Mouse (Mus musculus): ENCODE results near the gene Asap3. TPM values are rescaled to one million over a fixed set of nuclear protein-coding genes. Genes with fewer than 3 reads are reported as not detected.

Asap3 gene
- polyA plus RNA-seq, 1 experiment from 2014 or later: 4.9 TPM

DNA sequence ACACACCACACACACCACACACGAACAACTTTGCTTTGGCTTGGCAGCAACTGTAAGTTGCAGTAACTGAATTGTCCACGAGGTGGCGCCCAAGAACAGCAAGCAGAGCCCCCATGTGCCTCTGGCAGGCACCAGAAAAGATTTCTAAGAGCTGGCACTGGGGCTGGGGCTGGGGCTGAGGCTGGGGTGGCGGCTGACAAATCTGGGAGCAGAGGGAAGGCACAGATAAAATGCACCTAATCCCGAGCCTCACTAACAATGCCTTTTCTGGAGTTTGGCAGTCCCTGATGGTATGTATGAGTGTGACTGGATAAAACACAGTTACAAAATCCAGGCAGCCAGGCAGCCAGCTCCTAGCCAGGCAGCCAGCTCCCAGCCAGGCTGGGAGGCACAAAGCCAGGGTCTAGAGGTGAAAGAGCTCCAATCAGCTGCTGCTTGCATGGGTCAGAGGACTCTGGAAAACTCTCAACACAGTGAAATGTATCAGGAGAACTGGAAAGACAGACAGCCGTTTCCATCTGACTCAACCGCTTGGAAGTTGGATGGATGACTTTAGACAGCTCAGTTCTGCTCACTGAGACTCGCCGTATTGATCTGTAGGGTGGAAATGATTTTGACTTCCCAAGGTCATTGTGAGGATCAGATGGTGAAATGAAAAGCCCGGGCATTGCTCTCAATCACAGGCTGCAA lies 54.5 kb downstream of the Asap3 start:
- Histone ChIP-seq H3K27ac (no peak overlapping the region), H3K4me1 (replicated peaks; ENCODE audit: control insufficient read depth, insufficient read depth, low read length) (no peaks in the 10 kb centered on the region), H3K27me3 (ENCODE audit: control insufficient read depth, insufficient read depth, low read length) (no peaks in the 10 kb centered on the region), H3K4me3 (replicated peaks; ENCODE audit: low read length) (no peak overlapping the region), H3K9me3 (ENCODE audit: control insufficient read depth, low read length) (no peaks in the 10 kb centered on the region), H3K36me3 (replicated peaks; ENCODE audit: control insufficient read depth, insufficient read depth) (no peaks in the 10 kb centered on the region), H3K4me2 (replicated peaks) (no peak overlapping the region), H3K9ac (no peak overlapping the region)
- DNase-seq (ENCODE audit: low spot score) (peak; percentile 92), ATAC-seq (ENCODE audit: low FRiP score) (no peak; the same call in 1 of the 2 replicates)
- WGBS: 42% methylated on average over 10 of the region's 10 CpGs

DNA sequence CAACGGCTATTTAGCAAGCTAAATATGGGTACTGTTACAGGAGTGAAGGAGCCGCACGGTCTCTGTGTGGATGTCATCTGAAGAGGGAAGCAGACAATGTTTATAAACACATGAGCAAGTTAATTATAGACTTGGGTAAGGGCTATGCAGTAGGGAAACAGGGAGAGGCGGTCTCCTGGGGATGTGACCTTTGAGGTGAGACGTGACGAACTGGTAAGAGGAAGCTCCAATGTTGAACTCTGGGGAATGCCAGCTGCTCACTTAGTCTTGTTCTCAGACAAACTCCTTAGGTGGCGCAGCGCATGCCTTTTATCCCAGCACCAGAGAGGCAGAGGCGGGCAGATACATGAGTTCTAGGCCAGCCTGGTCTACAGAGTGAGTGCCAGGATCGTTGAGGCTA lies 55.7 kb downstream of the Asap3 start:
- ATAC-seq (ENCODE audit: low FRiP score) (no peak), DNase-seq (ENCODE audit: low spot score) (no peak)
- WGBS: 83% methylated on average over 10 of the region's 10 CpGs

DNA sequence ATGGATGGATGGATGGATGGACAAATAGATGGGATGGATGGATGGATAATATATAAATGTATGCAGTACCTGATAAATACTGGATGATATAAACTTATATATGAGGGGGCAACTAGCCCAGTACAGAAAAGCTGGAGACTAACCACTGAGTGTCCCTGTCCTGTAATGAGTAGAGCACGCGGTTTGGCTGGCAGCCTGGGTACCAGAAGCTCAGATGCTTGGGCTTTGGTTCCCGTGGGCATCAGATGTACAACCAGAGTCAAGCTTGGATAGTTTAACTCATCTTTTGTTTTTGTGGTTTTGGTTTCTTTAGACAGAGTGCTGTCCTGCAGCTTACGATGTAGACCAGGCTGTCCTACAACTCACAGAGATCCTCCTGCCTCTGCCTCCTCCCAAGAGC lies 57.4 kb downstream of the Asap3 start:
- ATAC-seq (ENCODE audit: low FRiP score) (no peak), DNase-seq (ENCODE audit: low spot score) (no peak)
- Histone ChIP-seq H3K9ac (no peak overlapping the region), H3K4me2 (replicated peaks) (no peak overlapping the region), H3K4me3 (replicated peaks; ENCODE audit: low read length) (no peak overlapping the region), H3K4me1 (replicated peaks; ENCODE audit: control insufficient read depth, insufficient read depth, low read length) (no peaks in the 10 kb centered on the region), H3K27ac (no peak overlapping the region), H3K27me3 (ENCODE audit: control insufficient read depth, insufficient read depth, low read length) (no peaks in the 10 kb centered on the region), H3K9me3 (ENCODE audit: control insufficient read depth, low read length) (no peaks in the 10 kb centered on the region), H3K36me3 (replicated peaks; ENCODE audit: control insufficient read depth, insufficient read depth) (no peaks in the 10 kb centered on the region)
- 96% methylated on average over 4 of the region's 4 CpGs for WGBS

More for the DNA sequence above, 55.7 kb downstream of the Asap3 start:
- no peaks in the 10 kb centered on the region for H3K27me3 ChIP-seq (ENCODE audit: control insufficient read depth, insufficient read depth, low read length)
- no peak overlapping the region for H3K4me3 ChIP-seq (replicated peaks; ENCODE audit: low read length)
- H3K4me2 ChIP-seq (replicated peaks): no peak overlapping the region
- no peaks in the 10 kb centered on the region for H3K9me3 ChIP-seq (ENCODE audit: control insufficient read depth, low read length)
- H3K9ac ChIP-seq: no peak overlapping the region
- H3K4me1 ChIP-seq (replicated peaks; ENCODE audit: control insufficient read depth, insufficient read depth, low read length): no peaks in the 10 kb centered on the region
- no peak overlapping the region for H3K27ac ChIP-seq
- no peaks in the 10 kb centered on the region for H3K36me3 ChIP-seq (replicated peaks; ENCODE audit: control insufficient read depth, insufficient read depth)

DNA sequence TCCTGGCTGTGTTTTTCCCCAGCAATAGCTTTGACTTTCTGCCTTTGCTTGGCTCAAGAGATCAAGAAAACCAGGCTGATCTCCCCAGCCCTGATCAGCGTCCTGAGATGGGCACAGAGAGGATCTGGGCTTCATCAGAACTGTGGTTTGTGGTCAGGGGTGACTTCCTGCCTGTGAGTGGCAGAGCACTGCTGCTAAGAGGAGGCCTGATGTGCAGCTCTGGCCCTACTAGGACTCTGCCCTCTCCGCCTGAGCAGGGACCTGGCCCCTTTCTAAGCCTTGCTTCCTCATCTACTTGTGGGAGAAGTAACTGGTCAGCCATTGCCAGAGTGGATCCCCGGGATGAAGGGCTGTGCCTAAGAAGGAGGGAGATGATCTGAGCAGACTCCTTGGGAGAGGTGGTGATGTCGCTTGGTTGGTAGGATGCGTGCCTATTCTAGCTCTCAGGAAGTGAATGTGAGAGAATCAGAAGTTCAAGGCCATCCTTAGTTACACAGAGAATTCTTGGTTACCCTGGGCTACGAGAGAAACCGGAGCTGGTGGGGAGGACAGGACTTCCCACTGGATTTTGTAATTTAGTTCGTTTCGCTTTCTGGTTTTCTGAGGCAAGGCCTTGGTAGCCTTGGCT lies 60.7 kb downstream of the Asap3 start:
- Histone ChIP-seq H3K27ac (no peak overlapping the region), H3K4me2 (replicated peaks) (no peak overlapping the region), H3K36me3 (replicated peaks; ENCODE audit: control insufficient read depth, insufficient read depth) (no peaks in the 10 kb centered on the region), H3K9me3 (ENCODE audit: control insufficient read depth, low read length) (no peaks in the 10 kb centered on the region), H3K4me1 (replicated peaks; ENCODE audit: control insufficient read depth, insufficient read depth, low read length) (no peaks in the 10 kb centered on the region), H3K4me3 (replicated peaks; ENCODE audit: low read length) (no peak overlapping the region), H3K9ac (no peak overlapping the region), H3K27me3 (ENCODE audit: control insufficient read depth, insufficient read depth, low read length) (no peaks in the 10 kb centered on the region)
- no peak for DNase-seq (ENCODE audit: low spot score)
- 88% methylated on average over 9 of the region's 9 CpGs for WGBS
- ATAC-seq (ENCODE audit: low FRiP score): no peak

DNA sequence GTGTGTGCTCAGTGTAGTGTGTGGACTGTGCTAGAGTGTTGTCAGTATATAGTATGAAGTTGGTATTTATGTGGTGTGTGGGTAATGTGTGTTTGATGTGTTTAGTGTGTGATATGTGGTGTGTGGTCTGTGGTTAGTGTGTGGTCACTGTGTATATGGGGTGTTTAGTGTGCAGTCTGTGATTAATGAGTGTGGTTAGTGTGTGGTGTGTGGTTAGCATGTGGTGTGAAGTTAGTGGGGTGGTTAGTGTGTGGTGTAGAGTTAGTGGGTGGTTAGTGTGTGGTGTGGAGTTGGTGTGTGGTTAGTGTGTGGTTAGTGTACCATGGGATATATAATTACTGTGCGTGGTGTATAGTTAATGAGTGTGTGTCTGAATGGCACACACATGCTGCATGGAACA lies 62.7 kb downstream of the Asap3 start:
- Histone ChIP-seq H3K9ac (no peak overlapping the region), H3K27me3 (ENCODE audit: control insufficient read depth, insufficient read depth, low read length) (no peaks in the 10 kb centered on the region), H3K36me3 (replicated peaks; ENCODE audit: control insufficient read depth, insufficient read depth) (no peaks in the 10 kb centered on the region), H3K4me2 (replicated peaks) (no peak overlapping the region), H3K4me3 (replicated peaks; ENCODE audit: low read length) (no peak overlapping the region), H3K27ac (no peak overlapping the region), H3K4me1 (replicated peaks; ENCODE audit: control insufficient read depth, insufficient read depth, low read length) (no peaks in the 10 kb centered on the region), H3K9me3 (ENCODE audit: control insufficient read depth, low read length) (peaks cover 9% of the 10 kb centered on the region; the same call in 1 of the 2 replicates)
- DNase-seq (ENCODE audit: low spot score) (no peak), ATAC-seq (ENCODE audit: low FRiP score) (no peak)
- 94% methylated on average over 1 of the region's 1 CpGs for WGBS

DNA sequence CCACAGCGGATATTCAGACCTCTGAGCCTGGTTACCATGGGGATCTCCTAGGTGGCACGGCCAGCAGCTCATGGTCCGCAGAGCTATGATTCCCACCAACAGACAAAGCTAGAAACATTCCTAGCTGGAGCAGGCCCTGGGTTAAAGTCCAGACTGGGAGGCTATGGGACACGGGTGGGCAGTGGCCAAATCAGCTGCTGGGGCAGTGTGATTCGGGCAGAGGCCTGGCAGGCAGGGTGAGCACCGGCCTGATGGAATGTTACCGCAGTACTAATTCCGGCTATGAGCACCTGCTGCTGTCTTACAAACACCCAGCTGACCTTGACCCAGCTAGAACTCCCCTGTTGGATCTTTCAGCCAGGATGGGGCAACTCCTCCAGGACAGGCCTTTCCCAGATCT lies 64.5 kb downstream of the Asap3 start:
- no peak overlapping the region for H3K4me2 ChIP-seq (replicated peaks)
- H3K4me3 ChIP-seq (replicated peaks; ENCODE audit: low read length): no peak overlapping the region
- H3K36me3 ChIP-seq (replicated peaks; ENCODE audit: control insufficient read depth, insufficient read depth): no peaks in the 10 kb centered on the region
- H3K27ac ChIP-seq: no peak overlapping the region
- peaks cover 9% of the 10 kb centered on the region; the same call in 1 of the 2 replicates for H3K9me3 ChIP-seq (ENCODE audit: control insufficient read depth, low read length)
- no peaks in the 10 kb centered on the region for H3K27me3 ChIP-seq (ENCODE audit: control insufficient read depth, insufficient read depth, low read length)
- no peaks in the 10 kb centered on the region for H3K4me1 ChIP-seq (replicated peaks; ENCODE audit: control insufficient read depth, insufficient read depth, low read length)
- DNase-seq (ENCODE audit: low spot score) (no peak), ATAC-seq (ENCODE audit: low FRiP score) (no peak)
- 80% methylated on average over 8 of the region's 8 CpGs for WGBS
- no peak overlapping the region for H3K9ac ChIP-seq

DNA sequence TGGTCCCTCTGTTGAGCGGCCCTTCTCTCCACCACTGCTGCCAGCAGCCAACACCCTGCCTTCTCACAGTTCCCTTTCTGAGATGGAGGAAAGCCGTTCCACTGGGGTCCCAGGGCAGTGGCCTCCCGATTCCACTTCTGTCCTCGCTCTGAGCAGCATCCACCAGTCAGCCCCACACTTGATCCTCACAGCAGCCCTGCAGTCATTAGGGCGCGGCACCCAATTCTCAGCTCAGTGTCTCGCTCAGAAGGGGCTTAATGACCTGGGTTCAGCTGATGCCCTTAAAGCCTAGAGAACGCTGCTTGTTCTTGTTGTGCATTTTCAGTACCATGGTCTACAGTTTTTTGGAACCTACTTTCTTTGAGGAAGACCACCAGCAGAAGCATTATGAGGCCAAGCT lies 74.9 kb downstream of the Asap3 start:
- 90% methylated on average over 8 of the region's 8 CpGs for WGBS
- no peak for ATAC-seq (ENCODE audit: low FRiP score)
- Histone ChIP-seq H3K4me1 (replicated peaks; ENCODE audit: control insufficient read depth, insufficient read depth, low read length) (peaks cover 18% of the 10 kb centered on the region), H3K27me3 (ENCODE audit: control insufficient read depth, insufficient read depth, low read length) (no peaks in the 10 kb centered on the region), H3K9me3 (ENCODE audit: control insufficient read depth, low read length) (no peaks in the 10 kb centered on the region), H3K27ac (no peak overlapping the region), H3K4me2 (replicated peaks) (no peak overlapping the region), H3K36me3 (replicated peaks; ENCODE audit: control insufficient read depth, insufficient read depth) (no peaks in the 10 kb centered on the region), H3K4me3 (replicated peaks; ENCODE audit: low read length) (no peak overlapping the region), H3K9ac (no peak overlapping the region)
- no peak for DNase-seq (ENCODE audit: low spot score)

DNA sequence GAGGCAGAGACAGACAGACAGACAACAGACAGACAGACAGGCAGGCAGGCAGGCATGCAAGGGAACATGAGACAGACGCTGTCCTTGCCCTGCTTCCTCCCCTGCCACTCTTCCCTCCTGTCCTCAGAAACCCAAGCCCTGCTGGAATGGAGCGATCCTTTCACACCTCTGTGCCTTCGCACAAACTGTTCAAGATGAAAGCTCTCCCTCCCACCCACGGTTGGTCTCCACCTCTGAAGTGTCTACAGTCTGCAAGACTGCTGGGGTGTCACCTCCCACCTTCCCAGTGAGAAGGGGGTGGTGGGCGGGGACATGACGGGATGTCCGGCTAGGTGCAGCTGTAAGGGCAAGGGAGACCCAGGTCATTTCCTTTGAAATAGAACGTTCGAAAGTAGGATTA lies 75.4 kb downstream of the Asap3 start:
- Histone ChIP-seq H3K27ac (no peak overlapping the region), H3K4me1 (replicated peaks; ENCODE audit: control insufficient read depth, insufficient read depth, low read length) (peaks cover 19% of the 10 kb centered on the region), H3K9me3 (ENCODE audit: control insufficient read depth, low read length) (no peaks in the 10 kb centered on the region), H3K4me3 (replicated peaks; ENCODE audit: low read length) (no peak overlapping the region), H3K27me3 (ENCODE audit: control insufficient read depth, insufficient read depth, low read length) (no peaks in the 10 kb centered on the region), H3K4me2 (replicated peaks) (no peak overlapping the region), H3K36me3 (replicated peaks; ENCODE audit: control insufficient read depth, insufficient read depth) (no peaks in the 10 kb centered on the region), H3K9ac (no peak overlapping the region)
- 65% methylated on average over 9 of the region's 9 CpGs for WGBS
- no peak for DNase-seq (ENCODE audit: low spot score)
- no peak for ATAC-seq (ENCODE audit: low FRiP score)

DNA sequence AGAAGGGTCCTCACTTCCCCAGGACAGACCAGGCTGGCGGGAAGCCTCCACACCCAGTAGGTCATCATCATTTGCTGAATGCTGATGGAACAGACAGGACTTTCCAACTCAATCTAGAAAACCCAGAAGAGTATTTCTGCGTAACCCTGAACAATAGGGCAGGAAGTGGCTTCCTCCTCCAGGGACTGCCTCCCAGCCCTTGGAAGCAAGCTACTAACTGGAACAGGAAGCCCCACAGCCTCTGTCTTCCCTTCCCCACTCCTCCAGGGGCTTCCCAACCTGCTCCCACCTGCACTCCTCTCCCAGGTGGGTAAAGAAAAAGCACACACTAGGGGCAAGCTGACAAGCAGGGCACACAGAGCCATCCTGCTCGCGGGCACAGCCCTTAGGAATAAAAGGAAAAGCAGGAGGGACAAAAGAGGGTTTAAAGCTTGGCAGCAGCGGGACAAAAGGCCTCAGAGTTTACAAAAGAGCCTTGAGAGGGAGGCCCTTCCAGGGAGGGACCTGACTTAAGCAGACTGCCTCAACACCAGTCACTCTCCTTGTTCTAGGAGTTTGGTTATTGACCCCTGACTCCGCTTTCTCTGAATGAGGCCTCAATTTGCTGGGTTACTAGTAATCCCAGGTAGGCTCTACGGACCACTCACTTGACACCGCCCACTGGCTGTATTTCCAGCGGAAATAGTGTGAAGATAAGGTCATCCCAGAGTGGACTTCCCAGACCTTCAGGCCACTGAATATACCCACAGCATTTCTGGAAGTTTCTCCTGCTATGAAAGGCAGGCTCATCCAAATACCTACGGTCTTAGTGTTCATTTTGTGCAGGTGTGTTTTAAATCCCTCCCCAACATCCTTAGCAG lies 76.7 kb downstream of the Asap3 start:
- WGBS: 17% methylated on average over 10 of the region's 10 CpGs
- ATAC-seq (ENCODE audit: low FRiP score): no peak
- Histone ChIP-seq H3K36me3 (replicated peaks; ENCODE audit: control insufficient read depth, insufficient read depth) (peaks cover 6% of the 10 kb centered on the region; the same call in 1 of the 2 replicates), H3K27me3 (ENCODE audit: control insufficient read depth, insufficient read depth, low read length) (no peaks in the 10 kb centered on the region), H3K4me2 (replicated peaks) (no peak overlapping the region), H3K9ac (no peak overlapping the region), H3K27ac (peak overlapping the region; percentile 90; the same call in 1 of the 2 replicates), H3K4me1 (replicated peaks; ENCODE audit: control insufficient read depth, insufficient read depth, low read length) (peaks cover 30% of the 10 kb centered on the region), H3K9me3 (ENCODE audit: control insufficient read depth, low read length) (no peaks in the 10 kb centered on the region), H3K4me3 (replicated peaks; ENCODE audit: low read length) (no peak overlapping the region)
- DNase-seq (ENCODE audit: low spot score): no peak
